Mouse (Mus musculus) lung, postnatal 0 days (tissue): ENCODE results near the gene Olfr315.

ENCODE experiments used
- CTCF ChIP-seq: IDR thresholded peaks from 2 replicates; pipeline ENCODE4 v1.5.1; 2016; ENCODE audit warnings: antibody characterized with exemption, mild to moderate bottlenecking
- EP300 ChIP-seq: IDR thresholded peaks from 2 replicates; pipeline ENCODE4 v1.6.1; 2016; ENCODE audit warnings: antibody characterized with exemption, mild to moderate bottlenecking, control low read depth

DNA sequence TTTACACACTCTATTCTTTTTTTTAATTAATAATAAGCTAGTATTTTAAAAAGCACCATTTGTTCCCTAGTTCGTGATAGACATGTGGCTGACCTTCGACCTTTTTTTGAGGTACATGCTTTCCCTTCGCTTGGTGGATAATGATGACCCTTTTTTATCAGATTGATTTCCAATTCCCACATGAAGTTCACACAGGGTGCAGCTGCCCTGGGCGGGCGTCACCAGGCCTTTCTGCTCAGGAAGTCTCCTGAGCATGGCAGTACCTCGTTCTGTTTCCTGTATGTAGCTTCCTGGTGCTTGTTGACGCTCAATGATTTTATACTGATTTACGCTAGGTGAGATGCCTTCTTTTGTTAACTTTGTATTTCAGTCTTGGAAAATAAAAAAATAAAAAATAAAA lies 15.4 kb downstream of the Olfr315 start:
- TF ChIP-seq CTCF (no peak), EP300 (no peak)
